Mouse (Mus musculus) C2C12 (cell line): ENCODE data around the gene Lsm14b.

ENCODE experiments used
- CTCF ChIP-seq: IDR thresholded peaks from one replicate; pipeline ENCODE4 v1.5.1; 2011; ENCODE audit not compliant: control insufficient read depth, insufficient read depth, insufficient read length
- MAX ChIP-seq: IDR thresholded peaks from one replicate; pipeline ENCODE4 v1.6.1; 2011; ENCODE audit warnings: mild to moderate bottlenecking, control low read depth
- USF1 ChIP-seq: IDR thresholded peaks from one replicate; pipeline ENCODE4 v1.6.1; 2011; ENCODE audit warnings: low read depth, mild to moderate bottlenecking, control low read depth, moderate library complexity

DNA sequence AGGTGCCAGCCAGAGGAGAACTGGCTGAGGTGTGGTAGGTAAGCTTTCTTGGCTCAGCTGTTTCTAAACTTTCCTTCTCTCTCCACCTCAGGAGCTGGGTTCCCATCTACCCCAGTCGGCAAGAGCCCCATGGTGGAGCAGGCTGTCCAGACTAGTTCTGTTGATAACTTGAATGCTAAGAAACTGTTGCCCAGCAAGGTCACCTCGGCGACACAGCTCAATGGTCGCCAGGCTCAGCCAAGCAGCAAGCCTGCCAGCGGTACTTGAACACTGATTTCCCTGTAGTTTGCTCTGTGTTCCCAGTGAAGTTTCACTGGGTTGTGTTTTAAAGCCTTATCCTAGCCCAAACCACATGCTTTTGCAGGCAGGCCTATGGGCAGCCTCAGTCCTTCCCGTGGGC lies 6.5 kb downstream of the Lsm14b start:
- TF ChIP-seq CTCF (no peak), MAX (no peak), USF1 (no peak)
